Comparison of ENCODE assay signal across 9 mouse cellular contexts in the genomic region with DNA sequence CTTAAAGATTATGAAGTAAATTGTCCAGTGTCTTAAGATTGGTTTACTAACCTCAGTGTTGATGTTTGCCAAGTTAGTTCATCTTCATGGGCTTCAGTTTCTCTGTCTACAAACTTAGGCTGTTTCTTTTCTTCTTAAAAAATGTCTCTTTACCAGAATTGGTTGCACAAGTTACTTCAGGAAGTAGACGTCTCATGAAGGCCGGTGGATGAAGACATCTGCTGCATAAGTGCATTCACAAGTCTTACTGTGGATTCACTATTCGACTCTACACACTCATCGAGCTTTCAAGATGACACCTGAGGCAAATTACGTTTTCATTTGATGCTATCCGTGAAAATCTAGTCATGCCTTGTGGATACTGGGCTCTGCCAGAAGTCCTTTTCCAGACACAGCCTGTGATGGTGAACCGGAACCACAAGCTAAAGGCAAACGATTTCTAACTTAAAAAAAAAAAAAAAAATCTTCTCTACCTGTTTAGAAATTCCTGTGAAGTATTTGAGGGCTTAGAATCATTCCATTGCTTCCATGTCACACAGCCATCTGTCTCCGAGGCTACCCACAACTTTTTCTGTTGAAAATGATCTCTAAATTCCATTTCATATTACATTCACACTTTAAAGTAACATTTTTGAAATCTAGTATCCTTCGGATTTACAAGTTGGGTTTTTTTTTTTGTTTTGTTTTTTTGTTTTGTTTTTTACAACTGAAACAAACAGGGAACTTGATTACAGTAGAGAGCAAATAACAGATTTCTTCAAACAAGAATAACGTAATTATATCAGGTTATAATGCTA. TPM values are rescaled to one million over a fixed set of nuclear protein-coding genes. Genes with fewer than 3 reads are reported as not detected.
DNase-seq lines count a peak whose midpoint lies in the region; ATAC-seq and TF ChIP-seq lines count a peak whose summit lies in the region.
"Had no signal": no experiment of that assay in that cellular context is flagged by ENCODE, and none has a peak within 500 bp of the region (broad histone marks: within the 10 kb centered on the region; RNA-seq: fewer than 3 reads in every experiment).

No protein-coding gene starts in this region.

- intact Hi-C loops in heart, postnatal 10 days (cut with DNase I) = loop anchor here (5.0 kb wide), 1 partner anchor 275 kb away; no protein-coding TSS in a partner anchor

- no peaks in the 10 kb centered on the region for H3K9me3 ChIP-seq in heart, embryonic 16.5 days (replicated peaks; ENCODE audit: control insufficient read depth, low read length)
- H3K9me3 ChIP-seq in E14TG2a.4 (ENCODE audit: low read length) = no peaks in the 10 kb centered on the region
- H3K9me3 ChIP-seq in forebrain, embryonic 15.5 days = no peaks in the 10 kb centered on the region
- no peaks in the 10 kb centered on the region for H3K9me3 ChIP-seq in liver, embryonic 15.5 days (replicated peaks)

- 0 out of 2 replicates have a peak, but pooled peaks cover 4% of the 10 kb centered on the region for H3K4me1 ChIP-seq in heart, embryonic 16.5 days (ENCODE audit: control insufficient read depth, insufficient read depth, low read length)
- peaks cover 10% of the 10 kb centered on the region for H3K4me1 ChIP-seq in E14TG2a.4 (replicated peaks; ENCODE audit: low read depth, low read length)
- peaks cover 12% of the 10 kb centered on the region for H3K4me1 ChIP-seq in forebrain, embryonic 15.5 days
- peaks cover 13% of the 10 kb centered on the region for H3K4me1 ChIP-seq in liver, embryonic 15.5 days (replicated peaks)
- H3K4me1 ChIP-seq in thymus, adult 2 months (replicated peaks; ENCODE audit: control insufficient read depth, insufficient read depth, low read length) = peaks cover 2% of the 10 kb centered on the region; the same call in 1 of the 2 replicates

- DNase-seq in heart, postnatal 10 days = no peak
- DNase-seq in ovary, postnatal 36 days (ENCODE audit: low spot score) = no peak
- no peak for DNase-seq in embryo, embryonic 10 days (ENCODE audit: low spot score)
- DNase-seq in thymus, adult 2 months = no peak

- WGBS in heart, embryonic 16.5 days = 76% methylated on average over 11 of the region's 11 CpGs
- 79% methylated on average over 11 of the region's 11 CpGs for WGBS in forebrain, embryonic 15.5 days
- WGBS in liver, embryonic 15.5 days (ENCODE audit: insufficient replicate concordance) = 66% methylated on average over 11 of the region's 11 CpGs
- 85% methylated on average over 11 of the region's 11 CpGs for WGBS in thymus, adult 2 months

- no peak overlapping the region; the same call in 1 of the 2 replicates for H3K4me3 ChIP-seq in heart, embryonic 16.5 days (ENCODE audit: low read length)
- 0 out of 2 replicates have a peak overlapping the region, but pooled peaks have one; percentile 89 for H3K4me3 ChIP-seq in E14TG2a.4 (replicated peaks; ENCODE audit: low read length)
- H3K4me3 ChIP-seq in forebrain, embryonic 15.5 days = peak overlapping the region; percentile 79; the same call in 1 of the 2 replicates
- H3K4me3 ChIP-seq in liver, embryonic 15.5 days (replicated peaks) = peak overlapping the region; percentile 86; the same call in 1 of the 2 replicates
- no peak overlapping the region for H3K4me3 ChIP-seq in thymus, adult 2 months (ENCODE audit: control insufficient read depth, insufficient read depth, low read length)

- ATAC-seq in heart, embryonic 16.5 days (replicated peaks; ENCODE audit: extremely low read depth, insufficient read depth, low FRiP score) = no peak
- no peak for ATAC-seq in forebrain, embryonic 15.5 days (replicated peaks)
- no peak for ATAC-seq in liver, embryonic 15.5 days (ENCODE audit: insufficient read depth)

- no peak for TF ChIP-seq POLR2A in thymus, adult 2 months (IDR thresholded peaks at IDR 0.05; ENCODE audit: control insufficient read depth, extremely low read depth, insufficient read depth, low read length, poor library complexity)

- peaks cover 19% of the 10 kb centered on the region for H3K36me3 ChIP-seq in heart, embryonic 16.5 days (ENCODE audit: control insufficient read depth, insufficient read depth)
- H3K36me3 ChIP-seq in E14TG2a.4 (ENCODE audit: insufficient read depth, low read length) = peaks cover 21% of the 10 kb centered on the region
- H3K36me3 ChIP-seq in forebrain, embryonic 15.5 days = peaks cover 13% of the 10 kb centered on the region
- peaks cover 22% of the 10 kb centered on the region for H3K36me3 ChIP-seq in liver, embryonic 15.5 days (replicated peaks)
- peaks cover 10% of the 10 kb centered on the region for H3K36me3 ChIP-seq in thymus, adult 2 months (ENCODE audit: control insufficient read depth, insufficient read depth, low read length)

- no peak for TF ChIP-seq CTCF in E14TG2a.4 (conservative IDR thresholded peaks at IDR 0.05; ENCODE audit: low read length)
- TF ChIP-seq CTCF in thymus, adult 2 months (IDR thresholded peaks at IDR 0.05; ENCODE audit: borderline replicate concordance, control insufficient read depth, extremely low read depth, insufficient read depth, low read length, poor library complexity) = no peak

- H3K4me2 ChIP-seq in heart, embryonic 16.5 days (ENCODE audit: low read depth, low read length) = peak overlapping the region; percentile 72
- peak overlapping the region; percentile 44 for H3K4me2 ChIP-seq in forebrain, embryonic 15.5 days (replicated peaks)
- H3K4me2 ChIP-seq in liver, embryonic 15.5 days = peak overlapping the region; percentile 88

- H3K27me3 ChIP-seq in heart, embryonic 16.5 days (ENCODE audit: control insufficient read depth, insufficient read depth, low read length) = no peaks in the 10 kb centered on the region
- no peaks in the 10 kb centered on the region for H3K27me3 ChIP-seq in E14TG2a.4 (ENCODE audit: insufficient read depth, low read length)
- no peaks in the 10 kb centered on the region for H3K27me3 ChIP-seq in forebrain, embryonic 15.5 days
- H3K27me3 ChIP-seq in liver, embryonic 15.5 days = no peaks in the 10 kb centered on the region
- H3K27me3 ChIP-seq in thymus, adult 2 months (ENCODE audit: control insufficient read depth, insufficient read depth, low read length) = no peaks in the 10 kb centered on the region

- no peak overlapping the region for H3K27ac ChIP-seq in heart, embryonic 16.5 days (ENCODE audit: low read length)
- H3K27ac ChIP-seq in forebrain, embryonic 15.5 days (replicated peaks) = no peak overlapping the region
- H3K27ac ChIP-seq in liver, embryonic 15.5 days (replicated peaks) = no peak overlapping the region
- no peak overlapping the region for H3K27ac ChIP-seq in thymus, adult 2 months (ENCODE audit: control insufficient read depth, insufficient read depth, low read length)

- H3K9ac ChIP-seq in heart, embryonic 16.5 days (ENCODE audit: low read length) = no peak overlapping the region
- no peak overlapping the region for H3K9ac ChIP-seq in forebrain, embryonic 15.5 days (replicated peaks)
- no peak overlapping the region; the same call in 1 of the 2 replicates for H3K9ac ChIP-seq in liver, embryonic 15.5 days

RNA-seq across cellular contexts. Expression of gene Cldnd1, which starts 0.8 kb away (rescaled TPM):
- polyA plus RNA-seq in heart, embryonic 16.5 days (2015; fragmentation: Nextera tagmentation; extraction: Ambion mirVana) = 101 and 112 TPM in 2 replicates
- 10 to 100 TPM; 69.1 to 69.7 TPM for total RNA-seq in heart, postnatal 10 days (2021)
- polyA plus RNA-seq in forebrain, embryonic 15.5 days (2015; fragmentation: Nextera tagmentation; extraction: Ambion mirVana) = 109 and 112 TPM in 2 replicates
- polyA plus RNA-seq in liver, embryonic 15.5 days (2015; fragmentation: Nextera tagmentation; extraction: Ambion mirVana) = 24.6 and 25.4 TPM in 2 replicates
- polyA plus RNA-seq in thymus, adult 2 months (2012; rRNA removed) = 47.4 and 51.4 TPM in 2 replicates

RNA-seq across cellular contexts. Expression of gene Gpr15, which starts 8.0 kb away (rescaled TPM):
- 0.24 and 1.00 TPM in 2 replicates for polyA plus RNA-seq in heart, embryonic 16.5 days (2015; fragmentation: Nextera tagmentation; extraction: Ambion mirVana)
- total RNA-seq in heart, postnatal 10 days (2021) = not detected
- polyA plus RNA-seq in forebrain, embryonic 15.5 days (2015; fragmentation: Nextera tagmentation; extraction: Ambion mirVana) = 0.23 TPM in 1 of 2 replicates, not detected in the other
- 0.05 and 0.12 TPM in 2 replicates for polyA plus RNA-seq in liver, embryonic 15.5 days (2015; fragmentation: Nextera tagmentation; extraction: Ambion mirVana)
- 0.17 and 0.24 TPM in 2 replicates for polyA plus RNA-seq in thymus, adult 2 months (2012; rRNA removed)
- total RNA-seq: layer of hippocampus, postnatal 10 days had no signal

RNA-seq across cellular contexts. Expression of gene Olfr172, which starts 36.1 kb away (rescaled TPM):
- not detected in 2 replicates for polyA plus RNA-seq in heart, embryonic 16.5 days (2015; fragmentation: Nextera tagmentation; extraction: Ambion mirVana)
- total RNA-seq in heart, postnatal 10 days (2021) = not detected
- not detected in 2 replicates for polyA plus RNA-seq in forebrain, embryonic 15.5 days (2015; fragmentation: Nextera tagmentation; extraction: Ambion mirVana)
- not detected in 2 replicates for polyA plus RNA-seq in liver, embryonic 15.5 days (2015; fragmentation: Nextera tagmentation; extraction: Ambion mirVana)
- not detected in 2 replicates for polyA plus RNA-seq in thymus, adult 2 months (2012; rRNA removed)
- total RNA-seq: layer of hippocampus, postnatal 10 days had no signal

RNA-seq across cellular contexts. Expression of gene Cpox, which starts 56.8 kb away (rescaled TPM):
- 33.3 and 37.1 TPM in 2 replicates for polyA plus RNA-seq in heart, embryonic 16.5 days (2015; fragmentation: Nextera tagmentation; extraction: Ambion mirVana)
- 10 to 100 TPM; 20.4 to 25.7 TPM for total RNA-seq in heart, postnatal 10 days (2021)
- polyA plus RNA-seq in forebrain, embryonic 15.5 days (2015; fragmentation: Nextera tagmentation; extraction: Ambion mirVana) = 12.2 and 13.1 TPM in 2 replicates
- polyA plus RNA-seq in liver, embryonic 15.5 days (2015; fragmentation: Nextera tagmentation; extraction: Ambion mirVana) = 496 and 576 TPM in 2 replicates
- polyA plus RNA-seq in thymus, adult 2 months (2012; rRNA removed) = 14.1 and 16.9 TPM in 2 replicates

Comparison
In these comparisons a context has a peak if more than half of its experiments do, and no peak if none do; other contexts are left out.
1. H3K4me3 ChIP-seq: peak in E14TG2a.4 (single experiment), forebrain, embryonic 15.5 days (single experiment) and liver, embryonic 15.5 days (single experiment); none in heart, embryonic 16.5 days (single experiment) and thymus, adult 2 months (single experiment).
2. Peak in every context shown above with its lines, with median percentiles within 50 percentile points of each other: H3K4me2 ChIP-seq.